Mouse (Mus musculus) cortical plate, adult 2 months (tissue): Measurements from ENCODE around the gene Vcan.

Experiments used
- CTCF ChIP-seq: fragments of 200-500 bp; IDR thresholded peaks from 2 replicates; pipeline ENCODE4 v1.5.1; 2011; ENCODE audit warnings: mild to moderate bottlenecking, control low read depth, low read length; ENCODE audit not compliant: insufficient read depth; ENCODE audit errors: extremely low read depth
- POLR2A ChIP-seq: fragments of 200-500 bp; IDR thresholded peaks from 2 replicates; pipeline ENCODE4 v1.6.1; 2011; ENCODE audit warnings: mild to moderate bottlenecking, low read length, control low read depth; ENCODE audit not compliant: insufficient read depth; ENCODE audit errors: extremely low read depth

DNA sequence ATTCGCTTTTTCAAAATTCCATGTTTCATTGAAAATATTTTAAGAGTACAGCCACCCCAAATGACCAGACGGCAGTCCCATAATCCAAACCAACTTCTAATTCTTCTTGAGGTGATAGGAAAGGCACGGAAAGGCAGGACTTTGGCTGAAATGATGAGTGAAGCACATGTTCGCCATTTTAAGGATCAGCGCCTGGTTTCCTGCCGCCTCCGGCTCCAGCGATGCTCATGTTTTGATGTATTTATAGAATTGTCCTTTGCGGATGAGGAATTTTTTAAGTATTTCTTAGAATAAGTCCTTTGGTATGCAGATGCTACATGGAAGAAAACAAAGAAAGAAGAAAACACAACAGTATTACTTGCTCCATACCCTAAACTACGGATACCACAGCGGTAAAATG is 85.3 kb downstream of the Vcan start:
- TF ChIP-seq CTCF (no peak), POLR2A (no peak)
